Mouse (Mus musculus) embryonic facial prominence, embryonic 10.5 days (tissue): ENCODE measurements around the gene Agpat4. TPM values are rescaled to one million over a fixed set of nuclear protein-coding genes. Genes with fewer than 3 reads are reported as not detected.
A peak's percentile ranks its signal among the peaks of the same experiment; 100 is the strongest.

Experiments
- DNase-seq: peaks from one replicate; pipeline ENCODE4 v3.0.0-alpha.2; 2017; ENCODE audit warnings: low spot score
- H3K27ac ChIP-seq: fragments of 300-500 bp; sonication (generic); replicated peaks from 2 replicates; pipeline ENCODE4 v1.5.1; 2016; ENCODE audit warnings: mild to moderate bottlenecking
- H3K27me3 ChIP-seq: fragments of 300-500 bp; sonication (generic); replicated peaks from 2 replicates; pipeline ENCODE4 v1.6.1; 2016; ENCODE audit warnings: low read depth, mild to moderate bottlenecking; ENCODE audit not compliant: poor library complexity, severe bottlenecking
- H3K36me3 ChIP-seq: fragments of 300-500 bp; sonication (generic); replicated peaks from 2 replicates; pipeline ENCODE4 v1.6.1; 2016; ENCODE audit warnings: mild to moderate bottlenecking, moderate library complexity
- H3K4me1 ChIP-seq: fragments of 300-500 bp; sonication (generic); 2 replicates; pipeline ENCODE4 v1.6.1; 2016
- H3K4me3 ChIP-seq: fragments of 300-500 bp; sonication (generic); 2 replicates; pipeline ENCODE4 v1.5.1; 2016; ENCODE audit warnings: mild to moderate bottlenecking, moderate library complexity
- H3K9me3 ChIP-seq: fragments of 300-500 bp; sonication (generic); 2 replicates; pipeline ENCODE4 v1.6.1; 2016; ENCODE audit warnings: mild to moderate bottlenecking
- WGBS: fragments of 180-500 bp; shearing (Covaris S2); methylation state at CpG from one replicate; pipeline ENCODE4 v1.1.7; 2016; 5-methylcytosine and 5-hydroxymethylcytosine counted together
- polyA plus RNA-seq: library from polyadenylated mRNA; unstranded; fragments of >200 nt; fragmentation: Nextera tagmentation; extraction: Ambion mirVana; gene quantifications from 2 replicates; pipeline ENCODE4 v1.2.1, GENCODE M21; 2016

The Agpat4 gene
- polyA plus RNA-seq, 1 experiment from 2014 or later = 41.3 TPM

GRCm38 (mm10) chr17:12261376-12261775, 142.9 kb downstream of the Agpat4 start:
- peaks cover 70% of the 10 kb centered on the region for H3K36me3 ChIP-seq
- WGBS = 95% methylated on average over 7 of the region's 7 CpGs

DNA sequence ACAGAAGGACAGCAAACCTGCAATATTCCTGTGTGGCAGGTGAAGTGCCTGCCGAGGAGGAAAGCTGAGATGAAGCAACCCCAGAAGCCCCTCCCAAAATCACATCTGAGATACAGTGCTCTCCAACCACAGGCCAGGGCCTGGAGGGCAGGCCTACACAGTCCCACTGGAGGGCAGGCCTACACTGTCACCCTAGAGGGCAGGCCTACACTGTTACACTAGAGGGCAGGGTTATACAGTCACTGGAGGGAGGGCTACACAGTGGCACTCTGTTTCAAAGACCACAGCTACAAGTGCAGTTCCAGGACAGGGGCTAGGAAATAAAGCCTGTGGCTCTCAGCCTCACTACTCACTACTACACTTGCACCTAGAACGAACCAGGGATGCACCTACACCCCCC, 143.4 kb downstream of the Agpat4 start:
- no peak overlapping the region for H3K27ac ChIP-seq
- WGBS = 73% methylated on average over 2 of the region's 2 CpGs
- H3K27me3 ChIP-seq = no peaks in the 10 kb centered on the region
- no peaks in the 10 kb centered on the region for H3K9me3 ChIP-seq
- DNase-seq = no peak
- no peak overlapping the region for H3K4me3 ChIP-seq
- peaks cover 65% of the 10 kb centered on the region for H3K36me3 ChIP-seq
- H3K4me1 ChIP-seq = peaks cover 13% of the 10 kb centered on the region

More at GRCm38 (mm10) chr17:12261376-12261775, 142.9 kb downstream of the Agpat4 start:
- DNase-seq = no peak
- Histone ChIP-seq H3K27ac (no peak overlapping the region), H3K4me3 (no peak overlapping the region), H3K9me3 (no peaks in the 10 kb centered on the region), H3K27me3 (no peaks in the 10 kb centered on the region), H3K4me1 (peaks cover 10% of the 10 kb centered on the region)

DNA sequence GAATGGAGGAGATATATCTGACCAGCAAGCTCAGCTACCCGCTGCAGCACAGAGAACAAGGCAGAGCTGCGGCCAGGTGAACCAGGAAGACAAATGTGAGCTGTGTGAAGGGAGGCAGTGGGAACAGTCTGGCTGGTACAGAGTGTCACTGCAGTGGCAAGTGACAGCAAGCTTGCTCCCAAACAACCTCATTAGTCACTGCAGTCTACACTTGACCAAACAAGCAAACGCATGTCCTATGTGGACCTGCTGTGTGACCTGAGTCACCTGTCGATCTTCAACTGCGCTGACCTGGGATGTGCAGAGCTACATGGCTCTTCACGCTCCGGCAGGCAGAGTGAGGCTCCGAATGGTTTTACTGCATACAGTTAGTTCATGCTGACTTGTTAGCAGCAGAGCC, 144.3 kb downstream of the Agpat4 start:
- no peaks in the 10 kb centered on the region for H3K9me3 ChIP-seq
- no peaks in the 10 kb centered on the region for H3K27me3 ChIP-seq
- no peak overlapping the region for H3K27ac ChIP-seq
- H3K36me3 ChIP-seq = peaks cover 57% of the 10 kb centered on the region
- peaks cover 17% of the 10 kb centered on the region for H3K4me1 ChIP-seq
- H3K4me3 ChIP-seq = no peak overlapping the region
- DNase-seq = no peak
- 94% methylated on average over 8 of the region's 8 CpGs for WGBS

GRCm38 (mm10) chr17:12263787-12264186, 145.3 kb downstream of the Agpat4 start:
- H3K27me3 ChIP-seq = no peaks in the 10 kb centered on the region
- no peak for DNase-seq
- WGBS = 84% methylated on average over 13 of the region's 13 CpGs

GRCm38 (mm10) chr17:12264293-12264692, 145.8 kb downstream of the Agpat4 start:
- Histone ChIP-seq H3K27me3 (no peaks in the 10 kb centered on the region), H3K9me3 (no peaks in the 10 kb centered on the region), H3K4me1 (peaks cover 21% of the 10 kb centered on the region), H3K4me3 (no peak overlapping the region), H3K36me3 (peaks cover 50% of the 10 kb centered on the region), H3K27ac (no peak overlapping the region)
- 93% methylated on average over 3 of the region's 3 CpGs for WGBS
- DNase-seq = no peak

More at GRCm38 (mm10) chr17:12263787-12264186, 145.3 kb downstream of the Agpat4 start:
- H3K9me3 ChIP-seq = no peaks in the 10 kb centered on the region
- H3K27ac ChIP-seq = no peak overlapping the region
- H3K36me3 ChIP-seq = peaks cover 50% of the 10 kb centered on the region
- H3K4me3 ChIP-seq = no peak overlapping the region
- H3K4me1 ChIP-seq = peaks cover 19% of the 10 kb centered on the region

- H3K36me3 ChIP-seq = peaks cover 49% of the 10 kb centered on the region
- no peaks in the 10 kb centered on the region for H3K27me3 ChIP-seq
- H3K27ac ChIP-seq = no peak overlapping the region; the same call in 1 of the 2 replicates
- WGBS = 70% methylated on average over 21 of the region's 21 CpGs
- DNase-seq = peak; percentile 60
- H3K4me3 ChIP-seq = no peak overlapping the region
- peaks cover 21% of the 10 kb centered on the region for H3K4me1 ChIP-seq
- no peaks in the 10 kb centered on the region for H3K9me3 ChIP-seq
Measured at GRCm38 (mm10) chr17:12265969-12266925, 147.7 kb downstream of the Agpat4 start.

DNA sequence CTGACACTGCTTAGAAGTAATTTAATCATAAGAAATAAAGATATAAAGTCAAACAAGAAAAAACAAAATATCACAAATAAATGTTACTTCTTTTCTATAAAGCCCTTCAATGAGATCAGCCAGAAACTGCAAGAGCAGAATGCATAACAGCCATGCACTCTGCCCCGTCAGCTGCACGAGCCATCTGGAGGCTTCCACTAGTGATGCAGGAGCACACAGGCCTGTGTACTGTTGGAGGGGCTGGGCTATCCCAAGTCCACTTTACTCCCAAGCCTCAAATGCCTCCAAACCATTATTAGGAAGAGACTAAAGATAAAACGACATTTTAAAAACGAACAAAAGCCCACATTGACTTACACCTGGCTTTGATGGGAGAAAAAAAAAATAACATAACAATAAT, 149.6 kb downstream of the Agpat4 start:
- Histone ChIP-seq H3K4me1 (peaks cover 21% of the 10 kb centered on the region), H3K36me3 (peaks cover 53% of the 10 kb centered on the region), H3K9me3 (no peaks in the 10 kb centered on the region), H3K27me3 (no peaks in the 10 kb centered on the region), H3K27ac (no peak overlapping the region), H3K4me3 (no peak overlapping the region)
- whole genome bisulfite sequencing = 92% methylated on average over 4 of the region's 4 CpGs
- DNase-seq = no peak

DNA sequence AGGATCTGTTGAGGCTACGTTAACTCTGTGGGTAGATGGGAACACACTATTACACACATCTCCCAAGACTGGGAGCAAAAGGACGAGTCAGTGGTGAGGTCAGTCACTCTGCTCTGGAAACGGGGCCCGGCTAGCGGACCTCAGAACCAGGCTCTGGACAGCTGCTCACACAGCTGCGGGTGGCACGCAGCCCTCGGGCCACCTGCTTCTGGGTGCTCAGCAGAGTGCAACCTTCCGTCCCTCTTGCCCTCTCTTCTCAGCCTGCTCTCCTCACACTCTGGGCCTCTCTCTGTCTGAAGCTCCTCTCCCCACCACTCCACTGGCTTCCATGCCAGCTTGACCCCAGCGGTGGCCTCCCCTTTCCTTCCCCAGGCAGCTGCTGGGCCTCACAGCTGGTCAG, 150.0 kb downstream of the Agpat4 start:
- DNase-seq = no peak
- H3K27ac ChIP-seq = no peak overlapping the region

More for the DNA sequence above, 150.0 kb downstream of the Agpat4 start:
- 92% methylated on average over 10 of the region's 10 CpGs for WGBS
- Histone ChIP-seq H3K4me3 (no peak overlapping the region), H3K9me3 (no peaks in the 10 kb centered on the region), H3K36me3 (peaks cover 51% of the 10 kb centered on the region), H3K27me3 (no peaks in the 10 kb centered on the region), H3K4me1 (peaks cover 21% of the 10 kb centered on the region)

Other genes starting within 250 kb of the Agpat4 start
- gene Map3k4, start 200.1 kb downstream of the Agpat4 start, polyA plus RNA-seq = 49.1 and 51.4 TPM in 2 replicates